Mouse (Mus musculus) bone marrow, adult 2 months (tissue): ENCODE data around the gene Fggy.

Experiments
- CTCF ChIP-seq: fragments of 200-500 bp; IDR thresholded peaks from 2 replicates; pipeline ENCODE4 v1.5.1; 2011; ENCODE audit warnings: low read length, control low read depth; ENCODE audit not compliant: control insufficient read depth, insufficient read depth
- POLR2A ChIP-seq: fragments of 200-500 bp; IDR thresholded peaks from 2 replicates; pipeline ENCODE4 v1.6.1; 2011; ENCODE audit warnings: low read depth, mild to moderate bottlenecking, control low read depth, low read length, borderline replicate concordance; ENCODE audit not compliant: control insufficient read depth

DNA sequence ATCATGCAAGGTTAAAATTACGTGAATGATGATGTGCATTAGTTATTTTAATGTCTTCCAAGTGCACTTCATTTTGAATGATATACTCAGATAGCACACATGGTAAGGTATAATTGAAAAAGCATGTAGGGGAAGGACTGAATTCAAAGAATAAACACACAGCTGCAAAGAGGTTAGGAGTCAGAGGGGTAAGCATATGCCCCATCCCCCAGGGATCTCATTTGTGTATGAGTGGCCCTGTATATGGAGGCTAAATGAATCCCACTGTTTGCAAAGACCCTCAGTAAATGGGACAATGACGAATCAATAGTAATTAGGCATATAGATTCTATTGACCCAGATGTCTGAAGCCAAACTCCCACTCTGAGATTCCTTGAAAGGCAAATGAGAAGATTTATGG is 262.3 kb downstream of the Fggy start:
- TF ChIP-seq CTCF = no peak
- TF ChIP-seq POLR2A = no peak
